Mouse (Mus musculus) heart, adult 2 months (tissue): ENCODE data around the gene Drd4. TPM values are rescaled to one million over a fixed set of nuclear protein-coding genes. Genes with fewer than 3 reads are reported as not detected.

Experiments used
- DNase-seq, 2 experiments: peaks; one replicate each; pipeline ENCODE4 v3.0.0; 2021
- H3K27ac ChIP-seq: fragments of 200-600 bp; 2 replicates; pipeline ENCODE4 v1.8.1; 2022
- H3K27me3 ChIP-seq: fragments of 200-500 bp; 2 replicates; pipeline ENCODE4 v1.6.1; 2012; ENCODE audit warnings: mild to moderate bottlenecking, low read length, inconsistent platforms, mixed read lengths; ENCODE audit not compliant: control insufficient read depth, insufficient read depth
- H3K36me3 ChIP-seq: fragments of 200-500 bp; 2 replicates; pipeline ENCODE4 v1.6.1; 2012; ENCODE audit warnings: low read length, inconsistent platforms; ENCODE audit not compliant: control insufficient read depth, insufficient read depth
- H3K4me1 ChIP-seq: fragments of 200-500 bp; 2 replicates; pipeline ENCODE4 v1.6.1; 2011; ENCODE audit warnings: low read length; ENCODE audit not compliant: control insufficient read depth, insufficient read depth
- H3K4me3 ChIP-seq: fragments of 200-600 bp; 2 replicates; pipeline ENCODE4 v1.8.1; 2022
- H3K79me2 ChIP-seq: fragments of 200-500 bp; replicated peaks from 2 replicates; pipeline ENCODE4 v1.6.1; 2012; ENCODE audit warnings: mild to moderate bottlenecking, inconsistent platforms, low read length, moderate library complexity, mixed read lengths; ENCODE audit not compliant: control insufficient read depth, insufficient read depth
- H3K9ac ChIP-seq: fragments of 200-500 bp; 2 replicates; pipeline ENCODE4 v1.6.1; 2012; ENCODE audit warnings: low read depth, mild to moderate bottlenecking, control low read depth, inconsistent platforms, low read length, mixed read lengths
- CTCF ChIP-seq: fragments of 200-600 bp; IDR thresholded peaks from 2 replicates; pipeline ENCODE4 v1.8.1; 2022; ENCODE audit warnings: antibody characterized with exemption, mild to moderate bottlenecking, moderate library complexity
- EP300 ChIP-seq: fragments of 200-500 bp; IDR thresholded peaks from 2 replicates; pipeline ENCODE4 v1.6.1; 2011; ENCODE audit warnings: low read depth, low read length, control low read depth; ENCODE audit not compliant: insufficient read depth
- POLR2A ChIP-seq: fragments of 200-500 bp; IDR thresholded peaks from 2 replicates; pipeline ENCODE4 v1.6.1; 2011; ENCODE audit warnings: mild to moderate bottlenecking, low read depth, low read length, control low read depth; ENCODE audit not compliant: insufficient read depth
- WGBS: fragments of 180-500 bp; shearing (Covaris S2); methylation state at CpG from one replicate; pipeline ENCODE4 v1.1.7; 2018; 5-methylcytosine and 5-hydroxymethylcytosine counted together
- intact Hi-C: fragments of 180-260 bp; cut with DNase I; formaldehyde crosslinking; loops from one replicate; pipeline ENCODE4 v1.15.1; 2025
- polyA plus RNA-seq: library from polyadenylated mRNA; depleted of rRNA; stranded (reverse); fragments of >200 nt; gene quantifications from 2 replicates; pipeline ENCODE4 v1.2.3, GENCODE M21; 2012
- total RNA-seq, 2 experiments: library from RNA; stranded (reverse); gene quantifications; 2 replicates each; pipeline ENCODE4 v1.2.3; 2021

The Drd4 gene
- total and polyA plus RNA-seq, 3 experiments, result 0.04 TPM; not detected in 2

- Histone ChIP-seq H3K36me3 (no peaks in the 10 kb centered on the region), H3K79me2 (no peaks in the 10 kb centered on the region), H3K9ac (no peak overlapping the region), H3K4me1 (peaks cover 5% of the 10 kb centered on the region), H3K27me3 (no peaks in the 10 kb centered on the region), H3K27ac (no peak overlapping the region), H3K4me3 (no peak overlapping the region)
- WGBS, result 75% methylated on average over 3 of the region's 3 CpGs
- TF ChIP-seq POLR2A, result no peak
- no peak for TF ChIP-seq CTCF
- no peak for TF ChIP-seq EP300
- DNase-seq, result no peak
- intact Hi-C loops, result no loop called here
Observed at GRCm38 (mm10) chr7:141336296-141336695, 44.5 kb downstream of the Drd4 start.

- Histone ChIP-seq H3K36me3 (no peaks in the 10 kb centered on the region), H3K27ac (peak overlapping the region; percentile 54), H3K9ac (no peak overlapping the region), H3K79me2 (no peaks in the 10 kb centered on the region), H3K4me1 (peaks cover 5% of the 10 kb centered on the region), H3K27me3 (no peaks in the 10 kb centered on the region), H3K4me3 (no peak overlapping the region)
- no peak for DNase-seq
- WGBS, result 57% methylated on average over 3 of the region's 3 CpGs
- TF ChIP-seq POLR2A, result no peak
- TF ChIP-seq CTCF, result no peak
- no peak for TF ChIP-seq EP300
- intact Hi-C loops, result no loop called here
Observed at GRCm38 (mm10) chr7:141337716-141338416, 46.1 kb downstream of the Drd4 start.

- peak in 1 of 2 experiments; percentile 37 for DNase-seq
- Histone ChIP-seq H3K36me3 (no peaks in the 10 kb centered on the region), H3K4me3 (peak within 1 kb of the TSS; percentile 33), H3K27ac (peak within 1 kb of the TSS; percentile 54), H3K9ac (peak within 1 kb of the TSS; percentile 43), H3K27me3 (no peaks in the 10 kb centered on the region), H3K4me1 (peaks cover 5% of the 10 kb centered on the region), H3K79me2 (no peaks in the 10 kb centered on the region)
- WGBS, result 11% methylated on average over 23 of the region's 23 CpGs
- intact Hi-C loops, result no loop called here
- TF ChIP-seq CTCF (peak; percentile 41), POLR2A (no peak)
Observed at GRCm38 (mm10) chr7:141338576-141339131, 46.8 kb downstream of the Drd4 start, which contains the start of gene Eps8l2. Eps8l2 (plus strand) TSS chr7:141338880.

DNA sequence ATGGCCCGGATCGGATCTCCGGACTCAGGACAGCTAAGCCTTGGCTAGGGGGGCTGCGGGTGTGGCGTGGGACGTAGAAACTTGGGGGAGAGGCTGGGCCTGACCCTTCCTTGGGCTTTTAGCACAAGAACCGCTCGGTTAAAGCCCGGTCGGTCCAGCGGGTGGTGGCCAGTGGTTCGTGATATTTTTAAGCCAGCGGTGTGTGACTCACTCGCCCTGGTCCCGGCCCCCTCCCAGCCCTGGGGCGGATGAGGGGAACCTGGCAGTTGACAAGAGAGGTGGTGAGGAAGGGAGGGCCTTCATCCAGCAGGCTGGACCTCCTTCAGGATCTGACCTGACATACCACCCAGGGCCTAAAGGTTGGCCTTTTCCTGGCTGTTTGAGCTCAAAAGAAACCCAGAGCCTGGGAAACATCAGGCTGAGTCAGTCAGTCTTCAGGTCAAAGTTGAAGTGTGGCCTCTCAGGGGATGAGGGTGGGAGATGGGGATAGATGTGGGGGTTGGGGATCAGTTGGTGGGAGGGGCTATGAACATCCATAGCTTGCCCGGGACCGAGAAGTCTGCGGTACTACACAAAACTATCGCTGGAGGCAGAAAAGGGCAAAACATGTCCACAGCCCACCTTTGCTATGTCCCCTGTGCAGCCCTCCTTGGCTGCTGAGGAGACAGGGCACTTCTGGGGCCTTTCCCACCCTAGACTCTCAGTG lies 47.6 kb downstream of the Drd4 start:
- no peak overlapping the region for H3K9ac ChIP-seq
- H3K4me1 ChIP-seq, result peaks cover 5% of the 10 kb centered on the region
- no peak for DNase-seq
- 52% methylated on average over 20 of the region's 20 CpGs for WGBS
- no peaks in the 10 kb centered on the region for H3K79me2 ChIP-seq
- peak overlapping the region; percentile 33; the same call in 1 of the 2 replicates for H3K4me3 ChIP-seq
- intact Hi-C loops, result no loop called here
- peak overlapping the region; percentile 54 for H3K27ac ChIP-seq
- H3K36me3 ChIP-seq, result no peaks in the 10 kb centered on the region
- no peak for TF ChIP-seq POLR2A
- no peak for TF ChIP-seq EP300
- no peak for TF ChIP-seq CTCF
- H3K27me3 ChIP-seq, result no peaks in the 10 kb centered on the region

DNA sequence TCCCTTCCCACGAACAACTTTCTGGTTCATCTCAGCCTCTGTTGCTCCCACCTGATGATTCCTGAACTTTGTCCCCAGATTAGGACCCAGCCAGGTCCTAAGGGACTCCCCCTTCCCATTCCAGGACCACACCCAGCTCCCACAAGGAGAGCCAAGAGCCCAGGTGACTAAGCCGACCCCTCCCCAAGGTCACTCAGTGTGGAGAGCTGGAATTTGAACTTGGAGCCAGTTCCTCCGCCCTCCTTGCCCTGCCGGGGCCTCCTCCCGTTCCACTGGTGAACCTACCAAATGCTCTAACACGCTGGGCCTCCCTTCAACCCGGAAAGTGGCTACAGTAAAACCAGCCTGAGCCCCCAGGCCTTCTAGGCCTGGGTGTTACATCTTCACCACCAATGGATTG lies 48.2 kb downstream of the Drd4 start:
- no peaks in the 10 kb centered on the region for H3K79me2 ChIP-seq
- no peak overlapping the region for H3K9ac ChIP-seq
- WGBS, result 85% methylated on average over 7 of the region's 7 CpGs
- no peak overlapping the region for H3K4me3 ChIP-seq
- H3K4me1 ChIP-seq, result peaks cover 5% of the 10 kb centered on the region
- no peaks in the 10 kb centered on the region for H3K36me3 ChIP-seq
- H3K27me3 ChIP-seq, result no peaks in the 10 kb centered on the region
- DNase-seq, result no peak
- no peak overlapping the region for H3K27ac ChIP-seq
- TF ChIP-seq CTCF (no peak), POLR2A (no peak), EP300 (no peak)
- intact Hi-C loops, result no loop called here

DNA sequence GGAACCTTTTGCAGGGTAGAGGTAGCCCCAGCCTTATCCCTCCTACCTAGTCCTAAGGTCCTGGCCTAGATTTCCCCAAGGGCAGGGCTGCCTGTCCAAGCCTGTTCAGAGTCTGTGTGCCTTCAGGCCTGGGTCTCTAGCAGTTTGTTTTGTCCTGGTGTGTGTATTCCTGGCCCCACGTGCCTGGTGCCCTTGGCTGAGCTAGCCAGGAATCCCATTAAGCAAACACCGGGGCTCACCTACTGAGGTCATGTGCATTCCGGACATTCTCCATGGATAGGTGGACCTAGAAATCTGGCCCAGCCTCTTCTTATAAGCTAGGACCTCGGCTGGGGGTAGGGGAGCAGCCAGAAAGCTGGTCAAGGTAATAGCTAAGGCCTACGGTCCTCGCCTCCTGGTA lies 48.7 kb downstream of the Drd4 start:
- Histone ChIP-seq H3K4me3 (no peak overlapping the region), H3K27me3 (no peaks in the 10 kb centered on the region), H3K4me1 (peaks cover 5% of the 10 kb centered on the region), H3K79me2 (no peaks in the 10 kb centered on the region), H3K36me3 (no peaks in the 10 kb centered on the region), H3K27ac (no peak overlapping the region), H3K9ac (no peak overlapping the region)
- DNase-seq, result no peak
- WGBS, result 87% methylated on average over 6 of the region's 6 CpGs
- no peak for TF ChIP-seq CTCF
- TF ChIP-seq EP300, result no peak
- no peak for TF ChIP-seq POLR2A
- intact Hi-C loops, result no loop called here
